Mouse (Mus musculus) ES-Bruce4 (cell line): ENCODE data around the gene Mgll.

Experiments
- CTCF ChIP-seq: IDR thresholded peaks from one replicate; pipeline ENCODE4 v1.8.1; 2011; ENCODE audit warnings: low read depth, low read length
- EP300 ChIP-seq: IDR thresholded peaks from 2 replicates; pipeline ENCODE4 v1.6.1; 2011; ENCODE audit warnings: low read depth, low read length; ENCODE audit not compliant: insufficient read depth

DNA sequence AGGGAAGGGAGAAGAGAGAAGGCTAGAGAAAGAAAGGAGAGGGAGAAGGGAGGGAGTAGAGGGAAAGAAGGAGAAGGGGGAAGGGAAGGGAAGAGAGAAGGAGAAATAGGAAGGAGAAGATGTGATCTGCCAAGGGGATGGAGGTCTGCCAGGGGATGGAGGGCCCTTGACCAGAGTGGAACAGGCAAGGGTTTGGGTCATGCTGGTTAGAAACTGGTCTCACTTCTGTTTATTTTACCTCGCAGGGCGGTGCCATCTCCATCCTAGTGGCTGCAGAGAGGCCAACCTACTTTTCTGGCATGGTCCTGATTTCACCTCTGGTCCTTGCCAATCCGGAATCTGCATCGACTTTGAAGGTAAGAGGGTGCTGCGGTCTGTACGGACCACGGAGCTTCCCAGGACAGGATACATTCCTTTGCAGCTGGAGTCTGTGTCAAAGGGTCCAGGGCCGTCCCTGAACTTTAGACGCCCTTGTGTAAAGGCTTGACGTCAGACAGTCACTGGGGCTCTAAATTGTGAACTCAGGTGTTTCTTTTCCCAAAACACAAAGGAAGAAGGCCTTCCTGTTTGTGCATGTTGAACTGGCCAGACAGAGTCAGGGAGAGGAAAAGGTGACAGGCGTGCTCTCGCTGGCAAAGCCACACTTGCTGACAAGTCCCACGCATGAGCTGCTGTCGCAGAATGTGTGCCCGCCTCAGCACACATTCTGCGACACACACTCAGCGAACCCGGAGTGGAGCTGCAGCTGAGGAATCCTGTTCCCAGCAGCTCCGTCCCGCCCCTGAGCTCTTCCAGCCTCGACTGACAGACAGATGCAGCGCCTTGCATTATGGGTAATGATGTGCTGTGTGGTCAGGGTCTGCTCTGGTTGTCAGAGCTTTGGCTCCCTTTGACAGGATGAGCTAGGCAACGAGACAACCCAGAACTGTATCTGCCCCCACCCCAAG, 85.2 kb downstream of the Mgll start:
- no peak for TF ChIP-seq CTCF
- TF ChIP-seq EP300: no peak
